Mouse (Mus musculus) neural tube, embryonic 12.5 days (tissue): Measurements from ENCODE around the gene Slco1c1. TPM values are rescaled to one million over a fixed set of nuclear protein-coding genes. Genes with fewer than 3 reads are reported as not detected.
A peak's percentile ranks its signal among the peaks of the same experiment; 100 is the strongest.
"Not testable (repeated sequence)": the region's sequence is repeated elsewhere in the genome, so short reads cannot be mapped to it uniquely, and the experiment has no call there.

Source experiments
- ATAC-seq: fragments of 200-750 bp; cut with Nextera tagmentation; 2 replicates; pipeline ENCODE4 v1.8.0; 2017; ENCODE audit warnings: low read depth, mild to moderate bottlenecking, moderate TSS enrichment, moderate library complexity; ENCODE audit not compliant: low FRiP score
- H3K27ac ChIP-seq: fragments of 300-500 bp; sonication (generic); 2 replicates; pipeline ENCODE4 v1.5.1; 2016
- H3K27me3 ChIP-seq: fragments of 300-500 bp; sonication (generic); replicated peaks from 2 replicates; pipeline ENCODE4 v1.6.1; 2016; ENCODE audit warnings: mild to moderate bottlenecking
- H3K36me3 ChIP-seq: fragments of 300-500 bp; sonication (generic); 2 replicates; pipeline ENCODE4 v1.6.1; 2016; ENCODE audit warnings: mild to moderate bottlenecking
- H3K4me1 ChIP-seq: fragments of 300-500 bp; sonication (generic); 2 replicates; pipeline ENCODE4 v1.6.1; 2016
- H3K4me2 ChIP-seq: fragments of 300-500 bp; sonication (generic); replicated peaks from 2 replicates; pipeline ENCODE4 v1.6.1; 2016; ENCODE audit warnings: mild to moderate bottlenecking
- H3K4me3 ChIP-seq: fragments of 300-500 bp; sonication (generic); 2 replicates; pipeline ENCODE4 v1.5.1; 2016
- H3K9ac ChIP-seq: fragments of 300-500 bp; sonication (generic); 2 replicates; pipeline ENCODE4 v1.6.1; 2016; ENCODE audit warnings: mild to moderate bottlenecking
- H3K9me3 ChIP-seq: fragments of 300-500 bp; sonication (generic); 2 replicates; pipeline ENCODE4 v1.6.1; 2016; ENCODE audit warnings: mild to moderate bottlenecking
- WGBS: fragments of 180-500 bp; shearing (Covaris S2); methylation state at CpG from one replicate; pipeline ENCODE4 v1.1.7; 2016; 5-methylcytosine and 5-hydroxymethylcytosine counted together
- polyA plus RNA-seq: library from polyadenylated mRNA; unstranded; fragments of >200 nt; fragmentation: Nextera tagmentation; extraction: Ambion mirVana; gene quantifications from 2 replicates; pipeline ENCODE4 v1.2.1, GENCODE M21; 2016

Slco1c1 gene
- polyA plus RNA-seq, 1 experiment from 2014 or later, result 2.3 TPM

DNA sequence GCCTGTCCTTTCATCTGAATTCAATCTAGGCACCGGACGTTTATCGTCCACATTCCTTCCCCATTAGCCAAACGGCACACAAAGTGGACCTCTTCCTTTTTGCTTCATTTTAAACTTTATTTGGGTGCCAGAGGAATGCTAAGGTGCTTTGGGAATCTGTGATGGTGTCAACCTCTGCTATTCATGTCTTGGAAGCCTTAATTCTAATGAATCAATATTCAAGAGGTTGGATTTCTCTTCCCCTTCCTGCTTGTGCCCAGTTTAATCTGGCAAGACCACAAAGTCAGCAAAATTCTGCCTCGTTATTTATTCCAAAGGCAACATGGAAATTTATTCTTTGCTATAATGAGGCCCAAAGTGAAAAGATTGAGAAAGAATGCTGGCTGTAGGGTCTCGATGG, 6.7 kb downstream of the Slco1c1 start:
- H3K27me3 ChIP-seq, result no peaks in the 10 kb centered on the region
- WGBS, result 91% methylated on average over 6 of the region's 6 CpGs
- H3K9me3 ChIP-seq, result no peaks in the 10 kb centered on the region
- no peaks in the 10 kb centered on the region for H3K4me1 ChIP-seq
- no peaks in the 10 kb centered on the region for H3K36me3 ChIP-seq
- H3K9ac ChIP-seq, result no peak overlapping the region
- no peak overlapping the region for H3K27ac ChIP-seq
- ATAC-seq, result no peak
- no peak overlapping the region for H3K4me2 ChIP-seq
- no peak overlapping the region for H3K4me3 ChIP-seq

DNA sequence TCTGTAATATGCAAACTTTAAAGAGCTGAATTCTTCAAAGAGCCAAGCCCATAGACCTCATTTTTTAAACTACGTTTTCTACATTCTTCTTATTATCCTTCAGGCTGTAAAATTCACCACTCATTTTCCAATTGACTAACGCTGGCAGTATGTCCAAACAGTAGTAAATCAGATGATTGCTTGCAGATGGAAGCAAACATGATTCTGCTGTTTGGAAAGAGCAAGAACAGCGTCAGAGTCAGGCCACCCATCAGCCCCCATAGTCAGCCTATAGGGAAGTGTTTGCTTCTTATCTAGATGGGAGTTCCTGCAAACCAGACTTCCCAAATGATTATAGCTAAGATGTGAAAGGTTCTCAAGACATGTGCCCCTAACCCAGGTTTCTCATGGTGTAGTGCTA, 13.1 kb downstream of the Slco1c1 start:
- no peaks in the 10 kb centered on the region for H3K27me3 ChIP-seq
- H3K9me3 ChIP-seq, result no peaks in the 10 kb centered on the region
- ATAC-seq, result no peak
- H3K27ac ChIP-seq, result no peak overlapping the region
- WGBS, result 68% methylated on average over 3 of the region's 3 CpGs
- no peak overlapping the region for H3K4me2 ChIP-seq
- H3K4me1 ChIP-seq, result no peaks in the 10 kb centered on the region
- H3K36me3 ChIP-seq, result no peaks in the 10 kb centered on the region
- no peak overlapping the region for H3K4me3 ChIP-seq
- H3K9ac ChIP-seq, result no peak overlapping the region

DNA sequence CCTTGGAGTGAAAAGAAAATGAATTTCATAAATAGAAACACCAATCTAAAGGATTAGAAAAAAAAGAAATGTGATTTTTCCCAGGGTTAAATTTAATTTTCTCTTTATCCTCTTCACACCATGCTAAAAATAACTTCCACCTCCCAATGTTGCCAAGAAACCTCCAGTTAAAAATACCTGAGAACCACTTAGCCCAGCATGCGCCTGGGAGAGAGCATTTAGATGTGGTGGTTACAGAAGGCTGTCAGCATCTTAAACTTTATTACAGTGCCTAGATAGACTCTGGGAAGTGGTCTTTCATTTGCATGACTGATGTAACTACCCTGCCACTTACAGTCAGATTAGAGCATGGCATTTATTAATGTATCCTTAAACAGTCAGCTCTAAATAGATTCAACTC, 17.0 kb downstream of the Slco1c1 start:
- H3K4me1 ChIP-seq, result no peaks in the 10 kb centered on the region
- H3K9me3 ChIP-seq, result no peaks in the 10 kb centered on the region
- no peak overlapping the region for H3K4me3 ChIP-seq
- H3K27ac ChIP-seq, result no peak overlapping the region
- no peak overlapping the region for H3K9ac ChIP-seq
- H3K36me3 ChIP-seq, result no peaks in the 10 kb centered on the region
- no peak for ATAC-seq
- H3K27me3 ChIP-seq, result no peaks in the 10 kb centered on the region
- no peak overlapping the region for H3K4me2 ChIP-seq
- WGBS, result 74% methylated on average over 1 of the region's 1 CpGs

- WGBS, result 89% methylated on average over 7 of the region's 7 CpGs
- no peaks in the 10 kb centered on the region for H3K36me3 ChIP-seq
- no peaks in the 10 kb centered on the region for H3K27me3 ChIP-seq
- ATAC-seq, result no peak
- no peaks in the 10 kb centered on the region for H3K4me1 ChIP-seq
- H3K27ac ChIP-seq, result no peak overlapping the region
- H3K4me3 ChIP-seq, result no peak overlapping the region
- no peaks in the 10 kb centered on the region for H3K9me3 ChIP-seq
- no peak overlapping the region for H3K4me2 ChIP-seq
- no peak overlapping the region for H3K9ac ChIP-seq
Observed at GRCm38 (mm10) chr6:141543344-141543743, 19.2 kb downstream of the Slco1c1 start.

GRCm38 (mm10) chr6:141558118-141558517, 34.0 kb downstream of the Slco1c1 start:
- H3K27me3 ChIP-seq, result no peaks in the 10 kb centered on the region
- H3K4me2 ChIP-seq, result no peak overlapping the region
- no peaks in the 10 kb centered on the region for H3K4me1 ChIP-seq
- 85% methylated on average over 1 of the region's 1 CpGs for WGBS
- H3K9me3 ChIP-seq, result no peaks in the 10 kb centered on the region
- no peaks in the 10 kb centered on the region for H3K36me3 ChIP-seq
- H3K9ac ChIP-seq, result no peak overlapping the region
- H3K4me3 ChIP-seq, result no peak overlapping the region
- no peak overlapping the region for H3K27ac ChIP-seq
- no peak for ATAC-seq

- 86% methylated on average over 2 of the region's 2 CpGs for WGBS
- H3K27me3 ChIP-seq, result no peaks in the 10 kb centered on the region
- H3K4me3 ChIP-seq, result no peak overlapping the region
- no peaks in the 10 kb centered on the region for H3K9me3 ChIP-seq
- H3K27ac ChIP-seq, result no peak overlapping the region
- no peak overlapping the region for H3K9ac ChIP-seq
- H3K36me3 ChIP-seq, result no peaks in the 10 kb centered on the region
- ATAC-seq, result no peak
- no peak overlapping the region for H3K4me2 ChIP-seq
- H3K4me1 ChIP-seq, result no peaks in the 10 kb centered on the region; the same call in 1 of the 2 replicates
Observed at GRCm38 (mm10) chr6:141567366-141567765, 43.2 kb downstream of the Slco1c1 start.

GRCm38 (mm10) chr6:141567852-141568558, 43.8 kb downstream of the Slco1c1 start:
- Histone ChIP-seq H3K4me1 (no peaks in the 10 kb centered on the region; the same call in 1 of the 2 replicates), H3K27me3 (no peaks in the 10 kb centered on the region), H3K27ac (no peak overlapping the region), H3K9ac (no peak overlapping the region), H3K36me3 (no peaks in the 10 kb centered on the region), H3K9me3 (no peaks in the 10 kb centered on the region), H3K4me2 (no peak overlapping the region), H3K4me3 (no peak overlapping the region)
- WGBS, result 67% methylated on average over 10 of the region's 10 CpGs
- ATAC-seq, result no peak

DNA sequence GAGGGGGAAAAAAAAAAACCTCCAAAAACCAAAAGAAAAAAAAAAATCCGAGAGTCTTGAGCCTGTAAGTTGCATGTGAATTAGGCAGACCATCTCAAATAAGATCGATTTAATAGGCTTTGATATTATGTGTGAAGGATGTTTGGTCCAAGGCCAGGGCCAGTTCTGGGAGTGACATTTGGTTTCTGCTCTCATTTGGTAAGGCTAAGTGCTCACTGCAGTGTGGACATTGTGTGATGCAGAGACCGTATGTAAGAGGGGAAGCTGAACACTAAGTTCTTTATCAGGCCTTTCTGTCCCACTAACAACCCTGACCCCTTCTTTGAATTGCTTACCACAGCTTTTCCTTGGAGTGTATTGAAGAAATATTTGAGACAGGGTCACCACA, 44.4 kb downstream of the Slco1c1 start:
- H3K36me3 ChIP-seq, result no peaks in the 10 kb centered on the region
- no peak overlapping the region for H3K4me2 ChIP-seq
- WGBS, result 33% methylated on average over 3 of the region's 3 CpGs
- H3K27me3 ChIP-seq, result no peaks in the 10 kb centered on the region
- peak; percentile 79 for ATAC-seq
- no peak overlapping the region for H3K4me3 ChIP-seq
- no peaks in the 10 kb centered on the region; the same call in 1 of the 2 replicates for H3K4me1 ChIP-seq
- no peak overlapping the region for H3K9ac ChIP-seq
- H3K9me3 ChIP-seq, result no peaks in the 10 kb centered on the region
- H3K27ac ChIP-seq, result no peak overlapping the region

DNA sequence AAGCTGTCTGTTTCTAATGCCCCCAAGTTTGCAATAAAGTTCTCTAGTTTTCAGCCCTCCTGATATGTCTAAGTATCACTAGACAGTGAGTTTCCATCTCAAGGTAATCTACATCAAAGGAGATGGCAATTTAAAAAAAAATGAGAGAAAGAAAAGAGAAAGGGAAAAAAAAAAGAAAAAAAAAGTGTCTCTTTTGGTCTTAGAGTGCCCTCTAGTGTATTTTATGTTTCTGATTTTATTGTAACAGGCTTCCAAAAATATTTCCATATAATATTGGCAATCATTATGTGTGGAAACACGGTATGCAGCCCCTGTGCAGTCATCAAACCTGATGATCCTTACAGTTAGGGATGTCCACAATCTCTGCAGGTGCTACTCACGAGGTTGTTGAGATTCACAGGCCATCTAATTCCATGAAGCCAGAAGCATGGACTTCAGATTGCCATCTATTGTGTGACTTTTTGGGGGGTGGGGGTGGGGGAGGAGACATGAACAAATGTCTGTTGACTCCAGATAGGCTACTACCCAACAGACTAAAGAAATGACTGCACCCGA, 52.6 kb downstream of the Slco1c1 start:
- no peak overlapping the region for H3K4me2 ChIP-seq
- no peak overlapping the region for H3K9ac ChIP-seq
- no peak overlapping the region for H3K4me3 ChIP-seq
- H3K4me1 ChIP-seq, result no peaks in the 10 kb centered on the region
- ATAC-seq, result no peak
- 62% methylated on average over 3 of the region's 3 CpGs for WGBS
- no peak overlapping the region for H3K27ac ChIP-seq
- H3K36me3 ChIP-seq, result no peaks in the 10 kb centered on the region
- no peaks in the 10 kb centered on the region for H3K27me3 ChIP-seq
- H3K9me3 ChIP-seq, result no peaks in the 10 kb centered on the region

DNA sequence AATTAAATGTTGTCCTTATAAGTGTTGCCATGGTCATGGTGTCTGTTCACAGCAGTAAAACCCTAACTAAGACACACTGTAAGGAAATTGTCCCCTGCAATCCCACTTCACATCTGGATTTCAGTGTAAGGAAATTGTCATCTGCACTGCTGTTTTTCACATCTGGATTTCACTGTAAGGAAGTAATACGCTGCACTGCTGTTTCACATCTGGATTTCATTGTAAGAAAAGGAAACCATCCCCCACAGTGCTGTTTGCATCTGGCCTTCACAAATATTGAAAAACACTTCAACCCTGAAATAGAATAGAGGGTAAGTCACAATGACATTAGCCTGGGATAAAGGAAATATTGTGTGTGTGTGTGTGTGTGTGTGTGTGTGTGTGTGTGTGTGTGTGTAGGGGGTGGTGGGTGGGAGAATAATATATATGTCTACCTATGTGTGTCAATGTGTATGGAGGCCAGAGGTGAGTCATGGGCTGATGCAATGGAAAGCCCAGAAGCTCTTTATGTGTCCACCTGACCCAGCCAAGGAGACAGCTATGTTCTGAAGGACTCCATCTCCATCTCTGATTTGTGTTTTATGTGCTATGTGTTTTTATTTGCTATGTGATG, 60.7 kb downstream of the Slco1c1 start:
- Histone ChIP-seq H3K4me2 (no peak overlapping the region), H3K4me1 (no peaks in the 10 kb centered on the region), H3K9ac (no peak overlapping the region), H3K9me3 (no peaks in the 10 kb centered on the region), H3K36me3 (no peaks in the 10 kb centered on the region), H3K4me3 (no peak overlapping the region), H3K27ac (no peak overlapping the region), H3K27me3 (no peaks in the 10 kb centered on the region)
- WGBS, result 77% methylated on average over 1 of the region's 1 CpGs
- no peak for ATAC-seq

- Histone ChIP-seq H3K4me2 (no peak overlapping the region), H3K4me1 (no peaks in the 10 kb centered on the region), H3K27ac (no peak overlapping the region), H3K4me3 (no peak overlapping the region), H3K27me3 (no peaks in the 10 kb centered on the region), H3K9ac (no peak overlapping the region), H3K36me3 (no peaks in the 10 kb centered on the region), H3K9me3 (no peaks in the 10 kb centered on the region)
- WGBS, result 16% methylated on average over 1 of the region's 1 CpGs
- ATAC-seq, result no peak
Observed at GRCm38 (mm10) chr6:141590002-141590401, 65.8 kb downstream of the Slco1c1 start.

DNA sequence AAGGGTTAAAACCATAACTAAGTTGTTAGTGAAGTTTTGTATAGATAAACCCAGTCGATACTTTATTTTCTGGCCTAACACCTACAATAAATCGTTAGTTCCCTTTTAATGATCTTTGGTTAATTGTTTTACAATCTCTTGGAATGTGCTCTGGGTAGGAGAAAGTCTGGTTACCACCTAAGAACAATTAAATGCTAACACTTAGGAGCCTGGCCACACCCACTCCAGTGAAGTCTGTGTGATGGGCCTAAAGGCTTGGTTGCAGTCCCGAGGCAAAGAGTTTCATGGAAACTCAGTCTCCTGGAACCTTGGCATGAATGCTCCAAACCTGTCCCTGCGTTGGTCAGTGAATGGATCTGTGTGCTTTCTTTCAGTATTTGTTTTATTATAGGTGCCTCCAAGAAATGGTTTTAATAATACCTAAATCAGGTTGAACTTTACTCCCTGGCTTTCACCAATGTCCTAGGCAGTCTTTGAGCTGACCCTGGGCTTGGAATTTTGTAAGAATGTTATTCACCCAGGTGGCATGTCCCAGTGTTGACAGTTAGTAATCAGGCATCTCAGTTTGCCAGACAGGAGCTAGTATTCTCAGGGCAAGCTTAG, 66.5 kb downstream of the Slco1c1 start:
- H3K4me2 ChIP-seq, H3K36me3 ChIP-seq, H3K27ac ChIP-seq, H3K9me3 ChIP-seq, H3K4me3 ChIP-seq, H3K4me1 ChIP-seq, ATAC-seq, H3K9ac ChIP-seq, H3K27me3 ChIP-seq: not testable (repeated sequence)
- 6% methylated on average over 4 of the region's 4 CpGs for WGBS
